Mouse (Mus musculus) neural tube, embryonic 13.5 days (tissue): ENCODE measurements around the gene Pthlh. TPM values are rescaled to one million over a fixed set of nuclear protein-coding genes. Genes with fewer than 3 reads are reported as not detected.
"Not testable (repeated sequence)": the region's sequence is repeated elsewhere in the genome, so short reads cannot be mapped to it uniquely, and the experiment has no call there.

Source experiments
- ATAC-seq: fragments of 200-750 bp; cut with Nextera tagmentation; 2 replicates; pipeline ENCODE4 v1.8.0; 2017; ENCODE audit warnings: low read depth, mild to moderate bottlenecking, moderate TSS enrichment, moderate library complexity
- H3K27ac ChIP-seq: fragments of 300-500 bp; sonication (generic); replicated peaks from 2 replicates; pipeline ENCODE4 v1.5.1; 2015; ENCODE audit warnings: moderate library complexity, mild to moderate bottlenecking, inconsistent platforms
- H3K27me3 ChIP-seq: fragments of 300-500 bp; sonication (generic); 2 replicates; pipeline ENCODE4 v1.6.1; 2015; ENCODE audit warnings: mild to moderate bottlenecking, inconsistent platforms
- H3K36me3 ChIP-seq: fragments of 300-500 bp; sonication (generic); 2 replicates; pipeline ENCODE4 v1.6.1; 2015; ENCODE audit warnings: mild to moderate bottlenecking, inconsistent platforms
- H3K4me1 ChIP-seq: fragments of 300-500 bp; sonication (generic); replicated peaks from 2 replicates; pipeline ENCODE4 v1.6.1; 2015; ENCODE audit warnings: inconsistent platforms
- H3K4me2 ChIP-seq: fragments of 300-500 bp; sonication (generic); 2 replicates; pipeline ENCODE4 v1.6.1; 2015; ENCODE audit warnings: inconsistent platforms, mild to moderate bottlenecking, moderate library complexity
- H3K4me3 ChIP-seq: fragments of 300-500 bp; sonication (generic); 2 replicates; pipeline ENCODE4 v1.5.1; 2015; ENCODE audit warnings: mild to moderate bottlenecking, inconsistent platforms
- H3K9ac ChIP-seq: fragments of 300-500 bp; sonication (generic); 2 replicates; pipeline ENCODE4 v1.6.1; 2015; ENCODE audit warnings: moderate library complexity, mild to moderate bottlenecking, inconsistent platforms
- H3K9me3 ChIP-seq: fragments of 300-500 bp; sonication (generic); 2 replicates; pipeline ENCODE4 v1.6.1; 2016; ENCODE audit warnings: inconsistent platforms
- WGBS: fragments of 180-500 bp; shearing (Covaris S2); methylation state at CpG from one replicate; pipeline ENCODE4 v1.1.7; 2015; 5-methylcytosine and 5-hydroxymethylcytosine counted together
- polyA plus RNA-seq: library from polyadenylated mRNA; unstranded; fragments of >200 nt; fragmentation: Nextera tagmentation; extraction: Ambion mirVana; gene quantifications from 2 replicates; pipeline ENCODE4 v1.2.1, GENCODE M21; 2015

The Pthlh gene
- 2.3 and 2.4 TPM in 2 replicates for polyA plus RNA-seq

GRCm38 (mm10) chr6:147263587-147264565 is at the start of gene Pthlh:
Gene Pthlh, minus strand, starts transcription at chr6:147264183.
- Histone ChIP-seq H3K27me3 (peaks cover 84% of the 10 kb centered on the region), H3K9ac (peak within 1 kb of the TSS; percentile 56), H3K27ac (no peak within 1 kb of the TSS), H3K4me2 (peak within 1 kb of the TSS; percentile 93), H3K4me3 (peak within 1 kb of the TSS; percentile 50), H3K4me1 (peaks cover 22% of the 10 kb centered on the region), H3K9me3 (no peaks in the 10 kb centered on the region), H3K36me3 (no peaks in the 10 kb centered on the region)
- ATAC-seq, result peak; percentile 83
- 1% methylated on average over 68 of the region's 68 CpGs for WGBS

DNA sequence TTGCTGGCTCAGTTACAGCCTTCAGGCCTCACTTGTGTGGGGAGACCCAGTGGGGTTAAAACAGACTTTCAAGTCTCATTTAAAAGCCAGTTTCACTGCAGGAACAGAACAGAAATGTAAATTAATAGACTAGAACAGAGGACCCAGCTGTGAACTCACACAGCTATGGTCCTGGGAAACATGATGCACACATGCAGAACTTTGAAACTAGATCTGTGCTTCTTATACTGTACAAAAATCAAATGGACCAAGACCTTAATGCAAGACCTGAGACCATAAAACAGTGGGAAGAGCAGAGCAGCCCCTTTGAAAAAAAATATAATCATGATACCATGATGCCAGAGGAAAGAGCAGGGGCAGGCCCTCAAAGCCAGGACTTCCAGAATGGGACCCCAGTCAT is 49.3 kb upstream of the Pthlh start:
- Histone ChIP-seq H3K9ac (no peak overlapping the region), H3K36me3 (no peaks in the 10 kb centered on the region), H3K27ac (no peak overlapping the region), H3K4me1 (no peaks in the 10 kb centered on the region), H3K4me2 (no peak overlapping the region), H3K9me3 (no peaks in the 10 kb centered on the region), H3K27me3 (no peaks in the 10 kb centered on the region), H3K4me3 (no peak overlapping the region)
- ATAC-seq, result no peak

GRCm38 (mm10) chr6:147310435-147310978 is 46.5 kb upstream of the Pthlh start:
- Histone ChIP-seq H3K4me2 (no peak overlapping the region), H3K4me1 (no peaks in the 10 kb centered on the region), H3K4me3 (no peak overlapping the region), H3K9me3 (no peaks in the 10 kb centered on the region), H3K27me3 (no peaks in the 10 kb centered on the region), H3K27ac (no peak overlapping the region), H3K36me3 (no peaks in the 10 kb centered on the region), H3K9ac (no peak overlapping the region)
- 82% methylated on average over 7 of the region's 7 CpGs for WGBS
- ATAC-seq, result no peak

- Histone ChIP-seq H3K9ac (no peak overlapping the region), H3K4me2 (no peak overlapping the region), H3K4me3 (no peak overlapping the region), H3K36me3 (no peaks in the 10 kb centered on the region), H3K27ac (no peak overlapping the region), H3K9me3 (no peaks in the 10 kb centered on the region), H3K27me3 (no peaks in the 10 kb centered on the region), H3K4me1 (no peaks in the 10 kb centered on the region)
- ATAC-seq, result no peak
- WGBS, result 89% methylated on average over 4 of the region's 4 CpGs
These were observed 46.1 kb upstream of the Pthlh start for GRCm38 (mm10) chr6:147310035-147310434.

DNA sequence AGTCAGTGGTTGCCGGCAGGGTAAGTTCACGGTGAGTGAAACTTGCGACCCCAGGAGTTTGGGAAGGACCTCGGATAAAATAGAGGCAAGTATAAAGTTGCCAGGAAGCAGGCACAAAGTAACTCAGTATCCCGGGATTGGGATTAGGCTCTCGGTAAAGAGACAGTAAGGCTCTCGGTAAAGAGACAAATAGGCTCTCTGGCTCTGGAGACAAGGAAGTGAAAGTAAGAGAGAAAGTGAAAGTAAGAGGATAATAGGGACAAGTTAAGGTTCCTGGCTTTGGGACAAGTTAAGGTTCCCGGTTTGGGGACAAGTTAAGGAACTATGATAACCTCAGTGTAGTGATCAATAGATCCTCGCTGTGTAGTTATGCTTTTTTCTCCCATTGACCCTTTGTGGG is 40.3 kb upstream of the Pthlh start:
- 74% methylated on average over 5 of the region's 9 CpGs for WGBS
- not testable (repeated sequence) for H3K4me2 ChIP-seq, H3K9ac ChIP-seq, ATAC-seq, H3K4me3 ChIP-seq, H3K27me3 ChIP-seq, H3K4me1 ChIP-seq, H3K27ac ChIP-seq, H3K9me3 ChIP-seq, H3K36me3 ChIP-seq

- H3K4me1 ChIP-seq, result no peaks in the 10 kb centered on the region
- H3K9ac ChIP-seq, result no peak overlapping the region
- no peak overlapping the region for H3K4me3 ChIP-seq
- H3K4me2 ChIP-seq, result no peak overlapping the region
- no peaks in the 10 kb centered on the region for H3K27me3 ChIP-seq
- no peaks in the 10 kb centered on the region for H3K36me3 ChIP-seq
- no peak overlapping the region for H3K27ac ChIP-seq
- ATAC-seq, result no peak
- H3K9me3 ChIP-seq, result no peaks in the 10 kb centered on the region
- WGBS, result 85% methylated on average over 5 of the region's 5 CpGs
These were observed 35.6 kb upstream of the Pthlh start for GRCm38 (mm10) chr6:147299607-147300006.

- ATAC-seq, result no peak
- H3K27ac ChIP-seq, result no peak overlapping the region
- no peaks in the 10 kb centered on the region for H3K4me1 ChIP-seq
- WGBS, result 18% methylated on average over 5 of the region's 5 CpGs
- no peaks in the 10 kb centered on the region for H3K27me3 ChIP-seq
- H3K36me3 ChIP-seq, result no peaks in the 10 kb centered on the region
- H3K9ac ChIP-seq, result no peak overlapping the region
- no peak overlapping the region for H3K4me2 ChIP-seq
- peaks cover 8% of the 10 kb centered on the region for H3K9me3 ChIP-seq
- H3K4me3 ChIP-seq, result no peak overlapping the region
These were observed 15.3 kb upstream of the Pthlh start for GRCm38 (mm10) chr6:147279309-147279708.

DNA sequence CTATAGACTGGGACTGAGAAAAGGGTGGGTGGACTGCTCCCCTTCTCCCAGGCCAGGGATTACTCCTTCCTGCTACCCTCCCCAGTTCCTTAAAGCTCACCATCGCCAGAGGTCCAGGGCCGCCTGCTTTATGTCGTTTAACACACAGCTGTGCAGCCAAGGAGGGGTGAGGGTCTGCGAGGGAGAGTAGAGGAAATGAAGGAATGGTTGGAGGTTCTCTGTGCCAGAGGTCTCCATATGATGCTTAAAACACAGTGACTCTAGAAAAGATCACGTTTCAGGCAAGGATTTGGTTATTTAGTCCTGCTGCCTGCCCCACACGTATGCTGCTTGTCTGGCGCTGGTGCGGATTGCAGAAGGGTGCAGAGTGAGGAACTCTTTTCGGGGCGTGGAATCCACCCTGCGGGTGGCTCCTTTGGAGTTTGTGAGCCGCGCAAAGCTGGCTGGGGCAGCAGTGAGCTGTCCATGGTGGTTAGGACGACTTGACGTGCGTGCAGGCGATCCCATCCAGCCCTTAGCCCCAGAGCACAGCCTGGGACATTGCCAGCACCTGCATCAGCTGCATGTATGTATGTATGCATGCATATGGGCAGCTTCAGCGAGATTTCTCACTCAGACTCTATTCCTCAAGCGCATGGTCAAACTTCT is 4.3 kb upstream of the Pthlh start:
- Histone ChIP-seq H3K27ac (no peak overlapping the region), H3K4me2 (peak overlapping the region; percentile 18), H3K9me3 (no peaks in the 10 kb centered on the region), H3K9ac (no peak overlapping the region), H3K27me3 (peaks cover 68% of the 10 kb centered on the region), H3K4me1 (peaks cover 17% of the 10 kb centered on the region), H3K4me3 (no peak overlapping the region), H3K36me3 (no peaks in the 10 kb centered on the region)
- 5% methylated on average over 19 of the region's 19 CpGs for WGBS
- ATAC-seq, result no peak

DNA sequence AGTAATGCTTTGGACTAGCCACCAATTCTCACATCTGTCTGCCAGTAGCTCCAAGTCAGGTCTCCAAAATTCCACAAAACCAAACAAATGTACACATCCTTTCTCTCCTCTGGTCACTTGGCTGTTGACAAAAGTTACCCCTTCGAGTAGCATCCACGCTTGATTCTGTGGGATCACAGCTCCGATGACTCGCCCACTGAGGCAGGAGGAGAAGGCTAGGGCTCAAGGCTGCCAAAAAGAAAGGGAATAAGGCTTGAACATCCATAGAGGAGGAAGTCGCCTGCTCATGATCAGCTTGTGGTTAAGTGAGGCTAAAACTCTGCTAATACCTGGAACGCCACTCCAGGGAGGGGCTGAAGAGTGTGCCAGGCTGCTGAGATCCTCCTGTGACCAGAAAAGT is 2.5 kb upstream of the Pthlh start:
- Histone ChIP-seq H3K4me2 (no peak overlapping the region), H3K27ac (no peak overlapping the region), H3K9me3 (no peaks in the 10 kb centered on the region), H3K9ac (no peak overlapping the region), H3K4me1 (peaks cover 22% of the 10 kb centered on the region), H3K36me3 (no peaks in the 10 kb centered on the region), H3K27me3 (peaks cover 84% of the 10 kb centered on the region), H3K4me3 (no peak overlapping the region)
- 86% methylated on average over 6 of the region's 6 CpGs for WGBS
- no peak for ATAC-seq

DNA sequence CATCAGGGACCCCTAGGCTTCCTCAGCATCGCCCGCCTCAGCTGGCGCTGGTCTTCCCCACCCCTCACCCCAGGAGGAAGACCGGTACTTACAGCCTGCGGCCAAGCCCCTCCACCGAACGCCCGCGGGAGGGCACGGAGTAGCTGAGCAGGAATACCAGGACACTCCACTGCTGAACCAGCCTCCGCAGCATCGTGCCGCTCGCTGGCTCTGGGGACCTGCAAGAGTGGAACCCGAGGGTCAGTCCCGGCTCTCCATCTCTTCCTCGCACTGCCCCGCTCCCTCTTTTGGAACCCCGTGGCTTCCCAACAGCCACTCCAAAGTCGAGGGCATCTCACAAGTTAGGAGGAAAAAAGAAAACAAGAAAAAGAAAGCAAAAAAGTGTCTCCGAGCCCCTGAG is 805 bp downstream of the Pthlh start:
- Histone ChIP-seq H3K27me3 (peaks cover 77% of the 10 kb centered on the region), H3K36me3 (no peaks in the 10 kb centered on the region), H3K4me3 (peak overlapping the region; percentile 50), H3K4me1 (peaks cover 19% of the 10 kb centered on the region), H3K4me2 (peak overlapping the region; percentile 93), H3K27ac (no peak overlapping the region), H3K9ac (peak overlapping the region; percentile 56), H3K9me3 (no peaks in the 10 kb centered on the region)
- under 1% methylated on average over 21 of the region's 21 CpGs for WGBS
- peak; percentile 63; the same call in 1 of the 2 replicates for ATAC-seq

DNA sequence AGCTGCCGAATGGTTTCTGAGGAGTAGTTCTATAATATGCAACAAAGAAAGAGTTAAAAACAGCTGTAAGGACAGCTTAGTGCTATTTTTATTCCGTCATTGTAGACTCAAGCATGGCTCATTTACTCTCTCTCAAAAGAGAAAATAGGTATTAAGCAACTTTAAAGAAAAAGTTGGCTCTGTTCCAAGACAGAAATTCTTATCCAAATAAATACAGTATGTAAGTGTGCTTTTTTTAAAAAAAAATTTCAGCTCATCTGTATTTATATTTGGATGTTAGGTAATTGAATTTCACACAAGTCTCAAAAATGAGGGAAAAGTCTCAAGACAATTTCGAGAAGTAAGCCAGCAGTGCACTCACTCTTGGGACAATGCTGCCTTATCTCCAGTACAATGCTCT is 2.4 kb downstream of the Pthlh start:
- 0 out of 2 replicates have a peak overlapping the region, but pooled peaks have one; percentile 93 for H3K4me2 ChIP-seq
- H3K36me3 ChIP-seq, result no peaks in the 10 kb centered on the region
- no peak for ATAC-seq
- peaks cover 62% of the 10 kb centered on the region for H3K27me3 ChIP-seq
- no peak overlapping the region for H3K4me3 ChIP-seq
- no peak overlapping the region for H3K27ac ChIP-seq
- no peak overlapping the region for H3K9ac ChIP-seq
- 34% methylated on average over 3 of the region's 3 CpGs for WGBS
- peaks cover 17% of the 10 kb centered on the region for H3K4me1 ChIP-seq
- H3K9me3 ChIP-seq, result no peaks in the 10 kb centered on the region

DNA sequence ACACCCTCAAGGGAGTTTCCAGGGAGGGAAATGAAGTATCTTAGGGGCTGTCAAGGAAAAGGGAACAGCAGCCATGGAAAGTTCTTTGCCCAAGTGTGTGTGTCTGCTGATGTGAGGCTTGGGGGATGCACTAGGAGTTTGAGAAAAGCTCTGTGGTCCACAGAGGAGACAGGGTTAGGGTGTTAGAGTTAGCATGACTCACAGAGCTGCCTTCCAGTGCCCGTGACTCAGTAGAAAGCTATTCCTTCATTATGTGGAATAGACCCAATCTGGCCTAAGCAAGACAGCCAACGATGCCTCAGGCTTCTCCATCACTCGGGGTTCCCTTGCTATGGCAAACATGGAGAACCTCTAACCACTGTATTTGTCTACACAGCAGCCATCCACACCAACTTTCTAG is 3.2 kb downstream of the Pthlh start:
- H3K4me1 ChIP-seq, result peaks cover 17% of the 10 kb centered on the region
- H3K4me2 ChIP-seq, result no peak overlapping the region
- H3K36me3 ChIP-seq, result no peaks in the 10 kb centered on the region
- no peak for ATAC-seq
- H3K27ac ChIP-seq, result no peak overlapping the region
- 84% methylated on average over 3 of the region's 3 CpGs for WGBS
- H3K9ac ChIP-seq, result no peak overlapping the region
- no peaks in the 10 kb centered on the region for H3K9me3 ChIP-seq
- H3K4me3 ChIP-seq, result no peak overlapping the region
- H3K27me3 ChIP-seq, result peaks cover 53% of the 10 kb centered on the region
